Mouse (Mus musculus): ENCODE measurements at regions not wholly inside any gene's neighbourhood (a gene's known extent, or its start where the extent isn't known, plus 50 kb on each side); places are given as distances from the start of the nearest gene placed in this dataset.

DNA sequence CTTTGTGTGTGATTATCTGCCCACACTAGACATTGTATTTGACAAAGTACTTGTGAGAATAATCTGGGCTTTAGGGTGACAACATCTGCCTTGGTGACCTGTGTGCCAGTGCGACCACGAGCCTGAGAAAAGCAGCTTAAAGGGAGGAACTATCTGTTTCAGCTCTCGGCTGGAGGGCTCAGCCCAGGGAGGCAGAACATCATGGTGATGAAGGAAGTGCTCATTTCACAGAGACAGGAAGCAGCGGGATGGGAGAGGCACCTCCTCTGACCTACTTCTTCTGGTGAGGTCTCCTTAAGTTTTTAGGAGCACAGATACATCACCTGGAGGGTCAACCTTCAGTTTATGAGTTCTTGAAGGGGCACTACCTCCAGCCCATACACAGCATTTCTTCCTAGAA, 89.8 kb downstream of the Kif26a start:
- no peak for DNase-seq (ENCODE audit: low spot score)
- H3K36me3 ChIP-seq: no peaks in the 10 kb centered on the region
- 76% methylated on average over 4 of the region's 4 CpGs for WGBS
- H3K4me1 ChIP-seq (replicated peaks): peaks cover 69% of the 10 kb centered on the region
- no peaks in the 10 kb centered on the region for H3K9me3 ChIP-seq
- peaks cover 69% of the 10 kb centered on the region for H3K27me3 ChIP-seq (ENCODE audit: insufficient read depth, poor library complexity, severe bottlenecking)
- no peak overlapping the region for H3K4me3 ChIP-seq
- no peak overlapping the region for H3K27ac ChIP-seq

DNA sequence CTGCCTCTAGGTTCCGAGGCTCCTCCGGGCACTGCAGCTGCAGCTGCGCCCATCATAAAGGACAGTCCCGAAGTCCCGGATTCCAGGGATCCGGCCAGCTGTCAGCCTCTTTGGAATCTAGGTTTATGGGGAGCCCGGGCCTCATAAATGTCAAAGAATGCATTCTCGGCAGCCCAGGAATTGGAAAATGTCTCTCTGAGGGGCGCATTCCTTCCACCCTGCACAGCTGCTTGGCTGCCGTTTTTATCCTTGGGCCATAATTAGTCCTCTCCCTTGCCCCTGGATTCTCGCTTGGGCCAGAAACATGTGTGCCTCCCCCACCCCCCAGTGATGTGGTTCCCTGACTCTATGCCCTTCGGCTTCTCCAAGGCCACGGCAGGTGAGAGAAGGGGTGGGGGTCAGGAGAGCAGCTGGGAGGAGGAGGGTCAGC, 91.1 kb downstream of the Kif26a start:
- Histone ChIP-seq H3K36me3 (no peaks in the 10 kb centered on the region), H3K27me3 (ENCODE audit: insufficient read depth, poor library complexity, severe bottlenecking) (peaks cover 64% of the 10 kb centered on the region), H3K4me1 (replicated peaks) (peaks cover 72% of the 10 kb centered on the region), H3K9me3 (no peaks in the 10 kb centered on the region), H3K27ac (peak overlapping the region; percentile 72), H3K4me3 (no peak overlapping the region)
- DNase-seq (ENCODE audit: low spot score): no peak
- 58% methylated on average over 13 of the region's 13 CpGs for WGBS

DNA sequence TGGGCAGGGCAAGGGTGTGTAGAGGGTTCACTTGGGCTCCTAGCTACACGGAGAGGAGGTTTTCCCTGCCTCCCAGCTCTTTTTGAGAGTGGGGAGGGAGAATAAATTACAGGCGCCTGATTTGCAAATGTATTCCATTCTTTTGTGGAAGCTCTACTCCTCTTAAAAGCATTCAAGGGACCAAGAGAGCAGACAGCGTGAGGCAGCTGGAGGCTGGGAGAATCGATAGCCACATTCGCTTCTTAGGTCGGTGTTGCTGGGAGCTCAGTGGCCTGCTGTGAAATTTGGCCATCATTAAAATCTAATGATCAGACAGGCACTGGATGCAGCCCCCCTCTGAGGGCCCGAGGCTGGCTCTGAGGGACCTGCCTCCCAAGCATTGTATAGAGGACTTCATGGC, 92.8 kb downstream of the Kif26a start:
- WGBS: 14% methylated on average over 7 of the region's 7 CpGs
- H3K36me3 ChIP-seq: no peaks in the 10 kb centered on the region
- peaks cover 87% of the 10 kb centered on the region for H3K4me1 ChIP-seq (replicated peaks)
- peaks cover 57% of the 10 kb centered on the region for H3K27me3 ChIP-seq (ENCODE audit: insufficient read depth, poor library complexity, severe bottlenecking)
- peak; percentile 43 for DNase-seq (ENCODE audit: low spot score)
- H3K9me3 ChIP-seq: no peaks in the 10 kb centered on the region
- H3K27ac ChIP-seq: peak overlapping the region; percentile 87
- H3K4me3 ChIP-seq: no peak overlapping the region

DNA sequence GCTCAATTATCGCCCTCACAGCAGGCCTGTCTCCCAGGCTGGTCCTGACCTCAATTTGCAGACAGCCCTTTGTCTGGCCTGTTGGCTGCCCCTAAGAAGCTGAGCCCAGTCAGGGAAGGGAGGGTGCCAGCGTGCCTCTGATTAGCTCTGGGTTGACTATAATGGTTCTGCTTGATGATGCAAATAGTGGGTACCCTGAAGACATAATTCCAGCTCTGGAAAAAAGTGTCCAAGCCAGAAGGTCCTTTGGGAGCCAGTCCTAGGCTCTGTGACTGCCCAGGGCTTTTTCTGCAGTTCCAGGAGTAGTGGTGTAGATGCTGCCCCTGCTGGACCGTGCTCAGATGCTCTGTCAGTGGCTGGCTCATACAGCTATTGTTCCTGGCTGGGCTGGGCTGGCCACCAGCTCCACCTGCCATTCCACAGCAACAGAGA, 95.7 kb downstream of the Kif26a start:
- DNase-seq (ENCODE audit: low spot score): peak; percentile 63
- Histone ChIP-seq H3K27me3 (ENCODE audit: insufficient read depth, poor library complexity, severe bottlenecking) (peaks cover 47% of the 10 kb centered on the region), H3K9me3 (no peaks in the 10 kb centered on the region), H3K36me3 (no peaks in the 10 kb centered on the region), H3K4me1 (replicated peaks) (peaks cover 72% of the 10 kb centered on the region), H3K27ac (peak overlapping the region; percentile 87), H3K4me3 (no peak overlapping the region)
- WGBS: 8% methylated on average over 3 of the region's 3 CpGs

DNA sequence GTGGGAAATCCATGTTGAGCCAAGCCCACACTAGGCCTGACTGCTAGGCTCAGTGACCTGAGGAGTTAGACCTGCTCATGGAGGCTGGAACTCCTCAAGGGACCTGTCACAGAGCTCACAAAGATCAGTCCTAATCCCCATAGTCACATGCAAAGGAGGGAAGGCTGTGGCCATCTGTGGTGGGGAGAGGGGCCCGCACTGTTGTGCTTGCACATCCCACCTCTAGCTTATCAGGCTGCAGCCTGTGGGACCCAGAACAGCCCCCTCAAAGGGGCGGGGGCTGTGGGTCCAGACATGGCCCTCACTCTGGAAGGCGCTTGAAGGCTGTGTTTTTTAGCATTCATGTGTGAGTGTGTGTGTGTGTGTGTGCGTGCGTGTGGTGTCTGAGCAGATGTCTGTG, 97.2 kb downstream of the Kif26a start:
- Histone ChIP-seq H3K36me3 (no peaks in the 10 kb centered on the region), H3K4me1 (replicated peaks) (peaks cover 58% of the 10 kb centered on the region), H3K4me3 (no peak overlapping the region), H3K27me3 (ENCODE audit: insufficient read depth, poor library complexity, severe bottlenecking) (peaks cover 43% of the 10 kb centered on the region), H3K9me3 (no peaks in the 10 kb centered on the region), H3K27ac (peak overlapping the region; percentile 57)
- 77% methylated on average over 5 of the region's 5 CpGs for WGBS
- no peak for DNase-seq (ENCODE audit: low spot score)

DNA sequence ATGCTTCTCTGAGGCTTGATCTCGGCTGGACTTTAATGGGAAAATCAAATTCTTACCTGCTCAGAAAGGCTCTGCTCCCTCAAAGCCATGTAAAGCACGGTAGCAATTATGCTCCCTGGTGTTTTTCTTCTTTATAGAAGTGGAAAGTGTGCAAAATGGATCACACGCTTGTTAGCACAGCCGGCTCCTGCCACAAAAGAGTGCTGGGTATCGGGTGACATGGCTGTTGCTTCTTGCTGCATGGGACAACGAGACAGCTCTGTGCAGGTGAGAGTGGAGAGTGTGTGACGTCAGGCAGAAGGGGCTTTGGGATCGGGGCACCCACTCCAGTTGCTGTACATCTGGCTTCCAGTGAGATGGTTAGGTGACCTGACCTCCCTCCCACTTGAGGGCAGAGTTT, 104.9 kb downstream of the Kif26a start:
- peaks cover 3% of the 10 kb centered on the region; the same call in 1 of the 2 replicates for H3K9me3 ChIP-seq
- H3K4me3 ChIP-seq: no peak overlapping the region
- no peaks in the 10 kb centered on the region for H3K36me3 ChIP-seq
- 32% methylated on average over 8 of the region's 8 CpGs for WGBS
- peaks cover 16% of the 10 kb centered on the region for H3K4me1 ChIP-seq (replicated peaks)
- no peak for DNase-seq (ENCODE audit: low spot score)
- H3K27me3 ChIP-seq (ENCODE audit: insufficient read depth, poor library complexity, severe bottlenecking): peaks cover 83% of the 10 kb centered on the region
- no peak overlapping the region for H3K27ac ChIP-seq

DNA sequence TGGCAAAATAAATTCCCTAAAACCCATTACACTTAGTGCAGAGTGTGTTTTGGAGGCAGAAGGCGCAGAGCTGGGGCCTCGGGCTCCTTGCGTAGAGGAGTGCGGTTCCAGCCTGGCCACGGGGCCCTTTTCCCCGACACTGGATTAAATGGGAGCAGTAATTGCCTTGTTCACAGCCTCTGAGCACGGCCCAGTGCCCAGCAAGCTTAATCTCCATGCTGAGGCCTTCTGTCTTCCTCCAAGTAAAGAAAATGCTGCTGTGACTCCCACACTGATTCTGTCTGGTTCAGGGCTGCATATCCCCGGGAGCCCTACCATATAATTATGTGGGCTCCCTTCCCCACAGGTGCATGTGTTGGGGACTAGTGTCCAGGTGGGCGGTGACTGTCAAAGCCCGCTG, 107.5 kb downstream of the Kif26a start:
- WGBS: 77% methylated on average over 10 of the region's 10 CpGs
- Histone ChIP-seq H3K9me3 (peaks cover 3% of the 10 kb centered on the region; the same call in 1 of the 2 replicates), H3K4me1 (replicated peaks) (peaks cover 20% of the 10 kb centered on the region), H3K4me3 (no peak overlapping the region), H3K27ac (no peak overlapping the region), H3K27me3 (ENCODE audit: insufficient read depth, poor library complexity, severe bottlenecking) (peaks cover 77% of the 10 kb centered on the region), H3K36me3 (no peaks in the 10 kb centered on the region)
- no peak for DNase-seq (ENCODE audit: low spot score)

DNA sequence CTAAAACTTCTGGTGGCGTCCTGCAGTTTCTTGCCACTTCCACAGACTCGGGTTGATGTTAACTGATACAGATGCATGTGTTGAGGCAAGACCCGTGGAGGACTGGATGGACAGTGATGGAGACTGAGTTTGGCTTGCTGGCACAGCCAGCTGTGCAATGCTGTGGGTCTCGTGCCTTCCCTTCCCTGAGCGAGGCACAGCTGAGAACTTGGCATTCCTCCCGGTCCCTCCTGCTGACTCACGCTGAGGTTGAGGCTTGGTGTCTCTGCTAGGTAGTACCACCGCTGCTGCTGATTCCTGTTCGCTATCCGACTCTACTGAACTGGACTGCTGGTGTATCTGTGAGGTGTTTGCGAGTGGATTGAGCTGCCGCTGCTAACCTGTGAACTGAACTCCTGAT, 109.2 kb downstream of the Kif26a start:
- Histone ChIP-seq H3K4me3 (no peak overlapping the region), H3K9me3 (peaks cover 3% of the 10 kb centered on the region; the same call in 1 of the 2 replicates), H3K27me3 (ENCODE audit: insufficient read depth, poor library complexity, severe bottlenecking) (peaks cover 62% of the 10 kb centered on the region), H3K27ac (no peak overlapping the region), H3K36me3 (no peaks in the 10 kb centered on the region), H3K4me1 (replicated peaks) (peaks cover 16% of the 10 kb centered on the region)
- DNase-seq (ENCODE audit: low spot score): no peak
- 92% methylated on average over 12 of the region's 12 CpGs for WGBS

DNA sequence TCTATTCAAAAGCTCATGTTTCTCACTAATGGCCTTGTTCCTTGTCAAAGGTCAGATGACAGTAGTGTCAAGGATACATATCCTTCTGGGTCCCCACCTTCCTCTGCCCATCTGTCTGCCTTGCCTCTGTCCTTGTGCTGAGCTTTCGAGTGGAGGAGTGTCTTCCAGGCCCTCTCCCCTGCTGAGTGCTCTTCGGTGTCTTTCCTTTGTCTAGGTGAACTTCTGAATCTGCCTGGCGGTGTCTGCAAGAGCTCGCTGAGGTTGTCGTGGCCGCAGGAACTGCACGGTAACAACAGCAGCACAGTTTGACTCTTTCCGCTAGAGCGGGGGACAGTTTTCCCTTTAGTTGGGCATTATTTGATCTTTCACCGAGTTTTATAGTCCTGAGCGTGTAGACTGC, 111.7 kb downstream of the Kif26a start:
- H3K9me3 ChIP-seq: peaks cover 3% of the 10 kb centered on the region; the same call in 1 of the 2 replicates
- no peaks in the 10 kb centered on the region for H3K36me3 ChIP-seq
- H3K4me3 ChIP-seq: no peak overlapping the region
- H3K27me3 ChIP-seq (ENCODE audit: insufficient read depth, poor library complexity, severe bottlenecking): peaks cover 55% of the 10 kb centered on the region
- H3K4me1 ChIP-seq (replicated peaks): peaks cover 4% of the 10 kb centered on the region
- no peak for DNase-seq (ENCODE audit: low spot score)
- no peak overlapping the region for H3K27ac ChIP-seq
- WGBS: 27% methylated on average over 11 of the region's 11 CpGs

DNA sequence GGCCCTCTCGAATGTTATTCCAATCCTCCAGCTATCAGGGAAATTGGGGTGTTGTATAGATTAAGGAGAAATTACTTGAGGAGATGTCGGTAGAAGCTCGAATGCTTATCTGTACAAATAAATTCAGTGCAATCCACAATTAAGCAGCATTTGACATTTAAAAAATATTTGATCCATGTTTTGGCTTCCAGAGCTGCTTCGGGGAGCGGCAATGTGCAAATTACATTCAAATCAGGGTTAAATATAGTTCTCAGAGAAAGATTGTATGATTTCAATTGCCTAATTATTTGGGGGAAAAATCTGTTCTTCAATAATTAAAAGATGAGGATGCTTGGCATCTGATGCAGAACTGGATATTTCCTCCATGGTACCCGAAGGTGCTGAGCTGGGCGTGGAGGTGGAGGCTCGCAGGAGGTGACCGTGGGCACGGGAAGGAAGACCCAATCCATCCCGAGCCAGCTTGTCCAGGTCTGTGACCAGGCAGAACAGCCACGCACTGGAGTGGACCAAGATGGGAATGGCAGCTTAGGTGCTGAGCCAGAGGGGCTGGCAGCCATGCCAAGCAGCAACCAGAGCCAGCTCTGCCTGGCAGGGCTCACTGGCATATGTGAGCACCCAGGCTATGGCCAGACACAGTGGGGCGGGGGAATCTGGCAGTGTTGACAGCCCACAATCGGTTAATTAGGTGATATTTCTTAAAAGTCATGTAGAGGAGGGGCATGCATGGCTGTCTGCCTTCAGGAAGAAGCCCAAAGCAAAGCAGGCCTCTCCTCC, 117.5 kb downstream of the Kif26a start:
- 89% methylated on average over 14 of the region's 14 CpGs for WGBS
- no peak for DNase-seq (ENCODE audit: low spot score)
- no peak overlapping the region for H3K27ac ChIP-seq
- peaks cover 58% of the 10 kb centered on the region for H3K27me3 ChIP-seq (ENCODE audit: insufficient read depth, poor library complexity, severe bottlenecking)
- peaks cover 11% of the 10 kb centered on the region for H3K4me1 ChIP-seq (replicated peaks)
- H3K36me3 ChIP-seq: no peaks in the 10 kb centered on the region
- H3K9me3 ChIP-seq: no peaks in the 10 kb centered on the region
- H3K4me3 ChIP-seq: no peak overlapping the region

DNA sequence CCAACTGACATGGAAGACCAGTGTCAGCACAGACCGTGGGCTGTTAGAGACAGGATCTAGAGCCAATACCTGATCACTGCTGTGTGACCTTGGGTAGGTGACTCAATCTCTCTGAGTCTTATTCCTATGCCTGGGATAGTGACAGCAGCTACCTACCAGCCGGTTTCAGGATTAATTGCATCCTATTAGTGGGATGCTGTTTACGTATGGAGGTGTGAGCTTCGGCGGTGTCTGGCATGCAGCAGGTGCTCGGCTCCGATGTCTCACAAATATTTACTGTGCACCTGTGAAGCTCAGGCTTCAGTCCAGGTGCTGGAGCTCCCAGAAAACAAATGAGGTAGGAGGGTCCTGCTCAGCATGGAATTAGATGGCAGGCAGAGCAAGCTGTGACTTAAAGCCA, 118.2 kb downstream of the Kif26a start:
- Histone ChIP-seq H3K27me3 (ENCODE audit: insufficient read depth, poor library complexity, severe bottlenecking) (peaks cover 58% of the 10 kb centered on the region), H3K27ac (no peak overlapping the region), H3K4me3 (no peak overlapping the region), H3K4me1 (replicated peaks) (peaks cover 11% of the 10 kb centered on the region), H3K9me3 (no peaks in the 10 kb centered on the region), H3K36me3 (no peaks in the 10 kb centered on the region)
- 85% methylated on average over 7 of the region's 7 CpGs for WGBS
- DNase-seq (ENCODE audit: low spot score): no peak

DNA sequence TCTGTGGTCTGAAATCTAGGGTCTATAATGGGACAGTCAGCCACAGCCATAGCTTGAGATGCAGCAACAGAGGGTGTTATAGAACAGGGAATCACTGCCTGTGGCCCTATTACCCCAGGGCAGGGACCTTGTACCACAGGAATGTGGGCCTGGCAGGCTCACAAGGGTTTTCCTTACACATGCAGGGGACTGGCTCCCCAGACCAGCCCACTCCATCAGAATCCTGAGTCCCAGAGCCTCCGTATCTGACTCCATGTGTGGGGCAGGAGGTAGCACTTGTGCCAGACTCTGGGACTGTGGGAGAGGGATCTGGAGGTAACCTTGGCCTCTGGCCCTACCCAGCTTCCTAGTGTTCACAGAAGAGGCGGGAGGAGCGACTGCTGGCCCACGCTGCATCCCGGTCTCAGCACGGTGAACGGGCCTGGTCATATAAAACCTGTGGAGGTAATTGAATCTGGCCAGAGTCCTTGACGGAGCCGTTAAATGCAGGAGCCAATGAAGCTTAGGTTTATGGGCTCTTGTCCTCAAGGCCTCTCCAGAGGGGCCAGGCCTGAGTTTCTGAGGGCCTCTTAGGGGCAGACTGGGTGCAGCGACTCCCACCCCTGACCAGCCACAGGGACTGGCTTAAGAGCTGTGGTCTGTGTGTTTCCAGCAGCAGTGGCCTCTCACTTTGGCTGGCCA, 119.4 kb downstream of the Kif26a start:
- Histone ChIP-seq H3K27ac (peak overlapping the region; percentile 62), H3K4me1 (replicated peaks) (peaks cover 11% of the 10 kb centered on the region), H3K4me3 (no peak overlapping the region), H3K36me3 (no peaks in the 10 kb centered on the region), H3K27me3 (ENCODE audit: insufficient read depth, poor library complexity, severe bottlenecking) (peaks cover 54% of the 10 kb centered on the region), H3K9me3 (no peaks in the 10 kb centered on the region)
- WGBS: 78% methylated on average over 10 of the region's 10 CpGs
- DNase-seq (ENCODE audit: low spot score): no peak

DNA sequence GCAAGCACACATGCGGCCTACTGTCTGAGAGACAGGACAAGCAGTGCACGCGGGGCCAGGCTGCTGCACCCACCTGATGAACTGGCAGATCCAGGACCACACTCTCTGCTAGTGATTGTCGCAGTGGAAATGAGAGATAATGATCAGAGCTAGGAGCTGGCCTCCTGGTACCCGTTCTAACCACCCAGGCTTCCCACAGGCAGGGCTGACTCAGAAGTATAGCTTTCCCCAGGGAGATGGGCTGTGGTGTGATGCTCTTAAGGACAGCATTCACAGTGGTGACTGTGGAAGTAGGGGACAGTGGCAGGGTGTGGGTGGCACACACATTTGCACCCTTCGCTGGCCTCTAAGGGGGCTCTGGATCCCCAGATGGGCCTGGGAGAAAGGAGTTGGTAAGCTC, 128.0 kb downstream of the Kif26a start:
- peaks cover 61% of the 10 kb centered on the region for H3K4me1 ChIP-seq (replicated peaks)

More for the DNA sequence above, 128.0 kb downstream of the Kif26a start:
- DNase-seq (ENCODE audit: low spot score): no peak
- Histone ChIP-seq H3K36me3 (no peaks in the 10 kb centered on the region), H3K9me3 (no peaks in the 10 kb centered on the region), H3K27ac (no peak overlapping the region; the same call in 1 of the 2 replicates), H3K27me3 (ENCODE audit: insufficient read depth, poor library complexity, severe bottlenecking) (peaks cover 37% of the 10 kb centered on the region), H3K4me3 (no peak overlapping the region)
- WGBS: 93% methylated on average over 6 of the region's 6 CpGs

Measured in hindbrain, embryonic 10.5 days (tissue).